Mouse (Mus musculus) urinary bladder, postnatal 36 days (tissue): Measurements from ENCODE around the gene Vezf1.
A peak's percentile ranks its signal among the peaks of the same experiment; 100 is the strongest.
"Not testable (repeated sequence)": the region's sequence is repeated elsewhere in the genome, so short reads cannot be mapped to it uniquely, and the experiment has no call there.

Source experiments
- DNase-seq, 2 experiments: peaks; one replicate each; pipeline ENCODE4 v3.0.0; 2022; ENCODE audit warnings: low spot score in 2 of 2, mixed read lengths in 1 of 2

Gene Vezf1

DNA sequence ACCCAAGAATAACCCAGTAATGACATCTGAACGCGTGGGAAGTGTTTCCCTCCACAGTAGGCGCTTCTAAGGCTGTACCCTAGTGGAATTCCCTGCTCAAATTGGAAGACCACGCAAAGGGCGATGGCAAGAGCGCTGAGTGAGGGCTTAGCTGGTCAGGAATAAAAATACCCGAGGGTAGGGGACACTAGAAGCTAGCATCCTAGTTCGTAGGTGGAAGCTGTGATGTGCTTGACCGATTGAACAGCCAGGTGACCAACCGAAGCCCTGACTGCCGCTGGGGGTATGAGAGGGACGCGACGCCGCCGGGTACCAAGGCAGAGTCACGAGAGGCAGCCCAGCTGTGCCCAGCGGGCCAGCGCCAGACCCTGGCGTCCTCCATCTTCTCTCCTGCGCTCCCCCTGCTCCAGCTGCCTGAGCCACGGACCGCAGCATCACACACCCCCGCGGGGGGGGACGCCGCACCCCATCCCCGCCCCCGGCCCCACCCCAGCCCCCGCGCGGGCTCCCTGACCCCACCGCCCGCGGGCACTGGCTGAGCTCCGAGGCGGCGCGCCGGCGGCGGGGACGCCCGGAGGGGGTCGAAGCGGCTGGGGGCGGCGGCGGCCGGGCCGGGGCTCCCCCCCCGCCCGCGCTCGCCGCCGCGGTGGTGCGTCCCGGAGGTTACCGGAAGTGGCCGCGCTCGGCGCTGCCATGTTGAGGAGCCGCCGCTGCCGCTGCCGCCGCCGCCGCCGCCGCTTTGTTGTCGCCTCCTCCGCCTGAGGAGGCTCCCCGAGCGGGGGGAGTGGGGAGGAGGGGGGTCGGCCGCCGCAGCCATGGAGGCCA is at the start of gene Vezf1:
Vezf1 (plus strand) TSS at position 694 of the 825 bp plus-strand sequence.
- peak; percentile 70 to 72 for DNase-seq

DNA sequence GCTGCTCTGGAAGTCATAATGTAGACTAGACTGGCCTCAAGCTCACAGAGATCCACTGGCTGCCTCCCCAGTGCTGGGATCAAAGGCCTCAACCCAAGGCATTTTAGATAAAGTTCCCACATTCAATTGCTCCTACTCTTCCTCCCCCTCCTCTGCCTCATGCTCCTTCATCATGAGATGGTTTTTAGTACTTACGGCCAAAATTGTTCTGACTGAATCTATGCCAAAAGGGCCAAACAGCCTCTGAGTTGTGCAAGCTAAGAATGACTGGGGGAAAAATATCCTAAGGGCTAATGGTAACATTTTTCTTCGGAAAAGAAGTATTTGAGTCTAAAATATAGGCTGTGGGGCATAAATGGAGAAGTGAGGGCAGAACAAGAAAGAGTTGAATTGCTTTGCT is 44.1 kb upstream of the Vezf1 start:
- no peak for DNase-seq

GRCm38 (mm10) chr11:88027391-88028035 is 40.6 kb upstream of the Vezf1 start:
- DNase-seq, result no peak

- DNase-seq, result no peak
Measured at GRCm38 (mm10) chr11:88028193-88028684, 39.8 kb upstream of the Vezf1 start.

DNA sequence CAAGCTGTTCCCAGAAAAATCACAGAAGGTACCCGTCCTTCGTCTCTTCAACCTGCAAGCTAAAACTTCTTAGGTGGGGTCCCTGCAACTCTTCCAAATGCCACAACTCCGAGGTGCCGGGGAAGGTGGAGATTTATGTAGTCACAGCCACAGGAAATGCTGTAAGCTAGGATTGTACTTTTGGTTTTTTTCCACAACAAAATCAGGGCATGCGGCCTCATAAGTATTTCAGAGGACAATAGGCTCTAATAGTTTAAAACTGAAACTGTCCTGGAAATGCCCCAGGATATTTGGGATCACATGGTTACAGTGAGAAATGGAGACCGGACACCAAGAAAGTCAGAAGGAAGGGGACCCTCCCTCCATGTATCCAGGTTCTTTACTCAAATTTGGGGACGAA is 37.9 kb upstream of the Vezf1 start:
- DNase-seq, result no peak

- DNase-seq, result no peak
Measured at GRCm38 (mm10) chr11:88030836-88031235, 37.2 kb upstream of the Vezf1 start.

- DNase-seq, result no peak
Measured at GRCm38 (mm10) chr11:88031753-88032152, 36.3 kb upstream of the Vezf1 start.

- DNase-seq, result no peak
Measured at GRCm38 (mm10) chr11:88035970-88036369, 32.1 kb upstream of the Vezf1 start.

DNA sequence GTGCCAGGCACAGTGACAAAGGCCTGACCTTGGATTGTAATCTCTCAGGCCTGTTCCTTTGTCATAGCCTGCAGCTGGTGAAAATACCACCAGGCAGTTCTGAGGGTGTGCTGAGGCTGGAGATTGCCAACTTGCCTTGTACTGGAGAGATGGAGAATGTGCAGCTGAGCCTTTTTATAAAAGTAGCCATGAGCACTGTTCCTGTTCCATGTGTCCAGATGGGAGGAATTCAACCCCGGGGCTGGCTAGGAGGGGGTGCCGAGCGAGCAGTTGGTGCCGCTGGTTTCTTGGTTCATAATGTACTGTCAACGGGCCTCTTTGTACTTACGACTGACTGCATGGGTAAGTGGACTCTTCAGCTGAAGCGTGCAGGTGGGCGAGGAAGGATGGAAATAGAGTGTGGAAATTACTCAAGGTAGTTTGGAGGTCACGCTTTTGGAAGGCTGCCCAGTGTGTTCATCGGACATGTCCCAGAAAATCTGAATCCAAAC is 31.3 kb upstream of the Vezf1 start:
- DNase-seq, result no peak

GRCm38 (mm10) chr11:88037386-88037785 is 30.7 kb upstream of the Vezf1 start:
- DNase-seq, result no peak

- no peak for DNase-seq
Measured at GRCm38 (mm10) chr11:88039066-88039465, 29.0 kb upstream of the Vezf1 start.

DNA sequence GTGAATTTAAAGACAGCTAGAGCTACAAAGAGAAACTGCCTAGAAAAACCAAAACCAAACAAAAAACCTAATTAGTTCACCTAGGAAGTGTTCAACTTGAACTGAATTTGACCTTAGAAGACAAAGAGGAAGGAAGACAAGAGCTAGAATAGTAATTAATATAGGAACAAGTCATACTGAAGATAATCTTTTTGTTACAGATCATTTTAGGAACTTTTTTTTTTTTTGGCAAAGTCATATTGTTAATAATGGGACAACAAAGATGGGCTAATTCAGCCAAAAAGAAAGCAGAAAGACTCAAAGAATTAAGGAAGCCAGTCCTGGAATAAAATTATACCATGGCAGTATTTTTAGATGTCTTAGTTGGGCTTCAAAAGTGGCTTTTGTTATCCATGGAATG is 23.8 kb upstream of the Vezf1 start:
- no peak for DNase-seq

DNA sequence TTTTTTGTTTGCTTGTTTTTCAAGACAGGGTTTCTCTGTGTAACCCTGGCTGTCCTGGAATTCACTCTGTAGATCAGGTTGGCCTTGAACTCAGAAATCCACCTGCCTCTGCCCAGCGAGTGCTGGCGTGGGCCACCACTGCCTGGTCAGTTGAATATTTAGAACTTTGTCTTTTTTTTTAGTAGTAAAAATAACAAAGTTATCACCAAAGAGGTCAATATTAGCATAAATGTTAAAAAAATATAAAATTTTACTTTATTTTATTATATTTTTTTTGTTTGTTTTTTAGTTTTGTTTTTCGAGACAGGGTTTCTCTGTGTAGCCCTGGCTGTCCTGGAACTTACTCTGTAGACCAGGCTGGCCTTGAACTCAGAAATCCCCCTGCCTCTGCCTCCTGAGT is 22.9 kb upstream of the Vezf1 start:
- not testable (repeated sequence) for DNase-seq

DNA sequence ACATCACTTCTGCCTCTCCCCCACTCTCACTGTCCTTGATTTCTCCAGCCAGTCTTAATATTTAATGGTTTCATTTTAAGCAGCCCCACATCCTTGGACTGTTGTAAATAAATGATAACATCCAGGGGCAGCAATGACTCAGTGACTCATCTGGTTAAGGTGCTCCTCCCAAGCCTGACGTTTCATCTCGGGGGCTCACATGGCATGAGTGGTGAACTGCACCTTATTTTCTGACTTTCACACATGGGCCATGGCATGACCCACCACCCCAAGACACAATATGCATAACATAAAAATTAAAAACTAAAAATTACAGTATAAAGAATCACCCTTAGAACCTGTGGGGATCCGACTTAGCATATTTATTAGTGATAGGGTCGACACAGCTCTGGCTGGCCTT is 22.2 kb upstream of the Vezf1 start:
- DNase-seq, result no peak

DNA sequence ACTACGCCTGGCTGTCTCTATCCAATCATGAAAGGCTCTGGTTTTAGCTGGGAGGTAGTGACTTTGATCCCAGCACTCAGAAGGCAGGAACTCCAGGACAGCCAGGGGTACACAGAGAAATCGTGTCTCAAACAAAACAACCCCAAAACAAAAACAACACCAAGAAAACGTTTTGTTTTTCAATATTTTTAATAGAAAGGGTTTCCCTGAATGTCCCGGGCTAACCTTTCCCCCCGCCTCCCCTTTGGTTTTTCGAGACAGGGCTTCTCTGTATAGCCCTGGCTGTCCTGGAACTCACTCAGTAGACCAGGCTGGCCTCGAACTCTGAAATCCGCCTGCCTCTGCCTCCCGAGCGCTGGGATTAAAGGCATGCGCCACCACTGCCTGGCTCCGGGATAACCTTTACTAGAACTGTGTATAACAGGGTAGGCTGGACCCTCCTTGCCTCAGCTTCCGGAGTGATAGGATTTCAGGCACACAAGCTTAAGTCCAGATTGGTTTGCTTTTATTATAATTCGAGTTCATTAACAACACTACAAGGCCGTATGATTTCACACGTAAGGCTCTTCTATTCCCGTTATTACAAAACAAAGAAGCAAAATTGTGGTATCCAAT is 21.6 kb upstream of the Vezf1 start:
- DNase-seq, result no peak

- peak; percentile 91 to 95 for DNase-seq
Measured at GRCm38 (mm10) chr11:88046944-88047794, 20.9 kb upstream of the Vezf1 start, which contains the start of gene Srsf1. TSS of gene Srsf1 (plus strand) at chr11:88047373.

DNA sequence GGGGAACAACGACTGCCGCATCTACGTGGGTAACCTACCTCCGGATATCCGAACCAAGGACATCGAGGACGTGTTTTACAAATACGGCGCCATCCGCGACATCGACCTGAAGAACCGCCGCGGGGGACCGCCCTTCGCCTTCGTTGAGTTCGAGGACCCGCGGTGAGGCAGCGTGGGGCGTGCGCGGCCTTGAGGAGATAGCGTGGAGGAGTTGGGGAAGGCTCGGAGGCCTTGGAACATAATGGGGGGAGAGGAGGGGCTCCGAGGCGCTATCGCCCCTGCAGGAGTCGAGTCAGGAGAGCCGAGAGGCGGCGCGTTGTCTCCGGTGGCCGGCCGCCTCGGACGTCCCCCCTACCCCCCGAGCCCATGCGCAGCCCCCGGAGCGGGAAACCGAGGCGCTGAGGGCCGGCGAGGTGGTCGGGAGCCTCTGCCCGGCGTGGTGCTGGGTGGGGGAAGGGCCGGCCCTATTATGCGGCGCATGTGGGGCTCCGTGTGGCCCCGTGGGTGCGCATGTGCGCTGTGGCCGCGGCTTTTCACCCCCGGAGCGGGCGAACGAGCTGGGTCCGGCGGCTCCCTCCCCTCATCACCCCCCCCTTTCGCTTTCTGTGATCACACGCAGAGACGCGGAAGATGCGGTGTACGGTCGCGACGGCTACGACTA is 20.1 kb upstream of the Vezf1 start:
- DNase-seq, result peak; percentile 59 to 68

DNA sequence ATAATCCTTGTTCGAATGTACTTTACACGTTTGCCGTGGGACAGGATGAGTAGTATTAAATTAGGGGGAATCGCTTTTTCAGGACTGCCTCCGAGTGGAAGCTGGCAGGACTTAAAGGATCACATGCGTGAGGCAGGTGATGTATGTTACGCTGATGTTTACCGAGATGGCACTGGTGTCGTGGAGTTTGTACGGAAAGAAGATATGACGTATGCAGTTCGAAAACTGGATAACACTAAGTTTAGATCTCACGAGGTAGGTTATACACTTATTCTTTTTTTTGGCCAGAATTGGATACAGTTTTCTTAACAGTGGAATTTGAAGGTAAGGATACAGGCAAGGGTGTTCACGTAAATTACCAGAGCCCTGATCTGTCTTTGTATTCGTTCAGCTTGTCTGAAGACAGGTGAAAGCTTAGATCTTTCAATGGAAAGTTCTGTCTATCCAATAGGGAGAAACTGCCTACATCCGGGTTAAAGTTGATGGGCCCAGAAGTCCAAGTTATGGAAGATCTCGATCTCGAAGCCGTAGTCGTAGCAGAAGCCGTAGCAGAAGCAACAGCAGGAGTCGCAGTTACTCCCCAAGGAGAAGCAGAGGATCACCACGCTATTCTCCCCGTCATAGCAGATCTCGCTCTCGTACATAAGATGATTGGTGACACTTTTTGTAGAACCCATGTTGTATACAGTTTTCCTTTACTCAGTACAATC is 19.0 kb upstream of the Vezf1 start:
- DNase-seq, result no peak

- no peak for DNase-seq
Measured at GRCm38 (mm10) chr11:88049732-88050131, 18.3 kb upstream of the Vezf1 start.

DNA sequence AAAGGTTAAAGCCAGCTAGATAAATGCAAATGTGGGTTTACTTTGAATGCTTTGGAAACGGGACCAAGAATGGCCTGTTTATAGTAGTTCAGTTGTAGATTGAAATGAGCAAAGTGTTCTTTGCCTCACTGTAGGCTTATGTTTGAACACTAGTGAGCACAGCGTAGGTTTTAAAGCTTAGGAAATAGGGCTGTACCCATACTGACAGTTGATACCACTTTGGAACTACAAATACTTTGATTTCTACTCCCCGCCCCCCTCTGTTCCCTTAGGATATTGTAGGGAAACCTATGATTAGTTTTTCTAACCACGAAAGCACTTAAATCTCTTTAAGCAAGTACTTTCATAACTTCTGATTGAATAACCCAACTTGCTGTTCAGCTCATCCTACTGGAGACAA is 15.4 kb upstream of the Vezf1 start:
- DNase-seq, result no peak
